Mouse (Mus musculus) heart, adult 2 months (tissue): ENCODE data around the gene Arhgap42. TPM values are rescaled to one million over a fixed set of nuclear protein-coding genes. Genes with fewer than 3 reads are reported as not detected.

Source experiments
- DNase-seq, 2 experiments: peaks; one replicate each; pipeline ENCODE4 v3.0.0; 2021
- H3K27ac ChIP-seq: fragments of 200-600 bp; 2 replicates; pipeline ENCODE4 v1.8.1; 2022
- H3K27me3 ChIP-seq: fragments of 200-500 bp; 2 replicates; pipeline ENCODE4 v1.6.1; 2012; ENCODE audit warnings: mild to moderate bottlenecking, low read length, inconsistent platforms, mixed read lengths; ENCODE audit not compliant: control insufficient read depth, insufficient read depth
- H3K36me3 ChIP-seq: fragments of 200-500 bp; 2 replicates; pipeline ENCODE4 v1.6.1; 2012; ENCODE audit warnings: low read length, inconsistent platforms; ENCODE audit not compliant: control insufficient read depth, insufficient read depth
- H3K4me1 ChIP-seq: fragments of 200-500 bp; 2 replicates; pipeline ENCODE4 v1.6.1; 2011; ENCODE audit warnings: low read length; ENCODE audit not compliant: control insufficient read depth, insufficient read depth
- H3K4me3 ChIP-seq: fragments of 200-600 bp; 2 replicates; pipeline ENCODE4 v1.8.1; 2022
- H3K79me2 ChIP-seq: fragments of 200-500 bp; replicated peaks from 2 replicates; pipeline ENCODE4 v1.6.1; 2012; ENCODE audit warnings: mild to moderate bottlenecking, inconsistent platforms, low read length, moderate library complexity, mixed read lengths; ENCODE audit not compliant: control insufficient read depth, insufficient read depth
- H3K9ac ChIP-seq: fragments of 200-500 bp; 2 replicates; pipeline ENCODE4 v1.6.1; 2012; ENCODE audit warnings: low read depth, mild to moderate bottlenecking, control low read depth, inconsistent platforms, low read length, mixed read lengths
- CTCF ChIP-seq: fragments of 200-600 bp; IDR thresholded peaks from 2 replicates; pipeline ENCODE4 v1.8.1; 2022; ENCODE audit warnings: antibody characterized with exemption, mild to moderate bottlenecking, moderate library complexity
- EP300 ChIP-seq: fragments of 200-500 bp; IDR thresholded peaks from 2 replicates; pipeline ENCODE4 v1.6.1; 2011; ENCODE audit warnings: low read depth, low read length, control low read depth; ENCODE audit not compliant: insufficient read depth
- POLR2A ChIP-seq: fragments of 200-500 bp; IDR thresholded peaks from 2 replicates; pipeline ENCODE4 v1.6.1; 2011; ENCODE audit warnings: mild to moderate bottlenecking, low read depth, low read length, control low read depth; ENCODE audit not compliant: insufficient read depth
- WGBS: fragments of 180-500 bp; shearing (Covaris S2); methylation state at CpG from one replicate; pipeline ENCODE4 v1.1.7; 2018; 5-methylcytosine and 5-hydroxymethylcytosine counted together
- intact Hi-C: fragments of 180-260 bp; cut with DNase I; formaldehyde crosslinking; loops from one replicate; pipeline ENCODE4 v1.15.1; 2025
- polyA plus RNA-seq: library from polyadenylated mRNA; depleted of rRNA; stranded (reverse); fragments of >200 nt; gene quantifications from 2 replicates; pipeline ENCODE4 v1.2.3, GENCODE M21; 2012
- total RNA-seq, 2 experiments: library from RNA; stranded (reverse); gene quantifications; 2 replicates each; pipeline ENCODE4 v1.2.3; 2021

Arhgap42 gene
- total and polyA plus RNA-seq, 3 experiments = 1.7 to 8.3 (median 8.0) TPM

DNA sequence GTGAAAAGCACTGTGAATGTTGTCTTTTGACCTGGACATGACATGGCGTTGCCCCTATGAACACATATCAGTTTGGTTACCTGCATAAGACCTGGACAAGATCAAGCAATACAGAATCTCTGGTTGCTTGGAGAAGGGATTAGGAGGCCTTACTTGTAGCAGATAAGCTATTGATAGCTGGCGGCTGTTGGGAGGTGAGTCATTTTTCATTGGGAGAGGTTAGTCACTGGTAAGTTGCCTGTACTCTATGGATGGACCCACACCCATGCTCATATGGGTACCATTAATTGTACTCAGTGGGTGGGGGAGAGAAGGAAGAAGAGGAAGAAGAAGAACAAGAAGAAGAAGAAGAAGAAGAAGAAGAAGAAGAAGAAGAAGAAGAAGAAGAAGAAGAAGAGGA lies 23.6 kb upstream of the Arhgap42 start:
- intact Hi-C loops = no loop called here
- H3K79me2 ChIP-seq = no peaks in the 10 kb centered on the region
- H3K27ac ChIP-seq = no peak overlapping the region
- H3K9ac ChIP-seq = no peak overlapping the region
- DNase-seq = no peak
- TF ChIP-seq CTCF = no peak
- TF ChIP-seq EP300 = no peak
- no peak for TF ChIP-seq POLR2A
- WGBS = 77% methylated on average over 2 of the region's 2 CpGs
- H3K27me3 ChIP-seq = no peaks in the 10 kb centered on the region
- H3K36me3 ChIP-seq = no peaks in the 10 kb centered on the region
- no peak overlapping the region for H3K4me3 ChIP-seq
- no peaks in the 10 kb centered on the region for H3K4me1 ChIP-seq

DNA sequence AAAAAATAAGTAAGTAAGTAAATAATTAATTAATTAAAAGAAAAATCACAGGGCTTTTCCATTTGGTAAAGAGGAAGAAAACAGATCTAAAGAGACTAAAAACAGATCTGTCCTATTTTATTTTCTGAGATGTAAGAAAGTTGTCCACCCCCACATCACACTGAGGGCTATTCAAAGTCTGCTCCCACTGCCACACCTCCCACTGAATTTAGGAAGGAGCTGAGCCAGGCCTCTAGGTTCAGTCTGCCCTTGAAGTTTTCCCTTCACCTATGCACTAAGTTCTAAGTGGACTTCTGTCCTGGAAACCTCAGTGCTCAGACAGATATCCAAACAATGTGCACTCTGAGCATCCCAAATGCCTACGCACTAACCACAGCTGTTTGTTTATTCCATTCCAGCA lies 15.9 kb upstream of the Arhgap42 start:
- no peak overlapping the region for H3K4me3 ChIP-seq
- no peak overlapping the region for H3K27ac ChIP-seq
- H3K79me2 ChIP-seq = no peaks in the 10 kb centered on the region
- no peak for DNase-seq
- no peaks in the 10 kb centered on the region for H3K36me3 ChIP-seq
- H3K9ac ChIP-seq = no peak overlapping the region
- H3K4me1 ChIP-seq = no peaks in the 10 kb centered on the region
- H3K27me3 ChIP-seq = no peaks in the 10 kb centered on the region
- intact Hi-C loops = no loop called here
- WGBS = 90% methylated on average over 1 of the region's 1 CpGs
- TF ChIP-seq POLR2A (no peak), EP300 (no peak), CTCF (no peak)

DNA sequence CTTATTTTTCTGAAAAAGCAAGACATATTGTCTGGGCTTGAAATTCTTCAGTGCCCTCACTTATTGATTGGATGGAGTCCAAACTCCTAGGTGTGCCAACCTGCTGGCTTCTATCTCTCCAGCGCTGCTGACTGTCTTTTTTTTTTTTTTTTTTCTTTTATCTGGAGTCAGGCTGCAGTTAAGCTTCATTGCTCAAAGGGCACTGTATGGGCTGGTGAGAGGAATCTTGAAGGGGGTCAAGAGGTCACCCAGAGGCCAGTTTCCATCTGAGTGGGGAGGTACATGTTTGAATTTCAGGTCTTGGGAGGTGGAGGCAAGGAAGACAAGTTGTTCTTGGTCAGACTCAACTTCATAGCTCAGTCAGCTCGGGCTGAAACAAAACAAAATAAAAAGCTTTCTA lies 9.6 kb upstream of the Arhgap42 start:
- TF ChIP-seq EP300 (no peak), POLR2A (no peak), CTCF (no peak)
- WGBS = 41% methylated on average over 2 of the region's 2 CpGs
- H3K4me1 ChIP-seq = no peaks in the 10 kb centered on the region
- intact Hi-C loops = no loop called here
- no peak overlapping the region for H3K4me3 ChIP-seq
- no peaks in the 10 kb centered on the region for H3K36me3 ChIP-seq
- H3K27ac ChIP-seq = no peak overlapping the region
- H3K79me2 ChIP-seq = no peaks in the 10 kb centered on the region
- no peaks in the 10 kb centered on the region for H3K27me3 ChIP-seq
- DNase-seq = no peak
- H3K9ac ChIP-seq = no peak overlapping the region

DNA sequence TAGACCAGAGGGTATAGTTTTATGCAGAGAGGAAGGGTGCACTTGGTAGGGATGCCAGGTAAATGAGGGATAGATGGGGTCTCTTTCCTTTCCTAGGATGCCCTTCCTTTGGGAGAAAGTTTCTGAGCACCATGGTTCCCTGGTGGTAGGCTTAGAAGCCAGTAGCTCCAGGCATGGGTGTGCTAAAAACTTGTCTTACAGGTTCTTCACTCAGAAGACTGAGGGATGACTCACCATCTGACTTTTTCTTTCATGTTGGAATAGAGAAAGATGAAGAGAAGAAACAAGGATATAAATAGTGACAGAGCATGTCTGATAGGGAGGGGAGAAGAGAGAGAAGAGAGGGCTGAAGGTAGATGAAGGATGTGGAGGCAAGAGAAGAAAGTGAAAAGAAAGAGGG lies 7.1 kb upstream of the Arhgap42 start:
- no peak for DNase-seq
- intact Hi-C loops = no loop called here
- no peaks in the 10 kb centered on the region for H3K27me3 ChIP-seq

DNA sequence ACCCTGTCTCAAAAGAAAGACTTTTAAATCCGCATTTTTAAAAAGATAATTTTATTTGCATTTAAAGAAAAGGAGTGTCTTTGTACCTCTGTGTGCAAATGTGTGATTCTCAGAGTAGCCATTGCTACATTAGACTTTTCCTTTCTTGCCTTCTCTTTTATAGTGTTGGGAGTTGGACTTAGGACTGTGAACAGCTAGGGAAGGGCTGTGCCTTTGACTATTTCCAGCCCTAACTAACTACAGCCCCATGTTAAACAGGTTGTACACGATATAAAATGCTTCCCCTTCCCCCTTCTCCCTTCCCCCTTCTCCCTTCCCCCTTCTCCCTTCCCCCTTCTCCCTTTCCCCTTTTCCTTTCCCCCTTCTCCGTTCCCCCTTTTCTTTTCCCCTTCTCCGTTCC lies 4.9 kb upstream of the Arhgap42 start:
- Histone ChIP-seq H3K27ac (no peak overlapping the region), H3K36me3 (no peaks in the 10 kb centered on the region), H3K4me1 (no peaks in the 10 kb centered on the region), H3K27me3 (no peaks in the 10 kb centered on the region), H3K4me3 (no peak overlapping the region), H3K9ac (no peak overlapping the region), H3K79me2 (no peaks in the 10 kb centered on the region)
- 57% methylated on average over 4 of the region's 4 CpGs for WGBS
- TF ChIP-seq CTCF (no peak), POLR2A (no peak), EP300 (no peak)
- DNase-seq = no peak
- intact Hi-C loops = no loop called here

More for the DNA sequence above, 7.1 kb upstream of the Arhgap42 start:
- no peaks in the 10 kb centered on the region for H3K36me3 ChIP-seq
- H3K79me2 ChIP-seq = no peaks in the 10 kb centered on the region
- no peak overlapping the region for H3K27ac ChIP-seq
- H3K4me1 ChIP-seq = no peaks in the 10 kb centered on the region
- no peak overlapping the region for H3K4me3 ChIP-seq
- no peak overlapping the region for H3K9ac ChIP-seq
- no peak for TF ChIP-seq EP300
- no peak for TF ChIP-seq POLR2A
- TF ChIP-seq CTCF = no peak

DNA sequence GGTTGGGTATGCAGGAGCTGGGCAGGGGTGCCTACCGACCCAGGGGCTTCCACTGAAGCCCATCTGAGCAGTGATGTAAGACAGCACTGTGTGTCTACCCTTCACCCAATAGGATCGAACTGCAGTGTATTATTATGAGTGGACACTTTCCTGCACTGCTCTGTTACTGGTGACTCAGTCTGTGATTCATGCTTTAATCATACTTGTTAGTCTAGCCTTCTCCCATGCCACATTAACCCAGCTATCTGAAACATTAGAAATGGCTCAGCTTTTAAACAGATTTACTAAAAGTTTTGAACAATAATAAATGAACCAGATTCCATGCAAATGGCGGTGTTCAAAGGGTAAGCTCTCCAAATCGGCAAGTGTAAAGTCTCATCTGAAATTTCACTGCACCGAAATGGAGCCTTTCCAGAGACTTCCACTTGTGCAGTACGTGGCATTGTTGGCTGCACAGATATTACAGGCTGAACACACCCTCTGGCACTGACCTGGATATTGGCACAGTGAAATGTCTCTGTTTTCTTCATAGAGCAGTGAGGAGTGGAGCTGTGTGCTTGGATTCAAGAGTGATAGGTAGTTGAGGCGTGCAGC lies 2.4 kb upstream of the Arhgap42 start:
- H3K79me2 ChIP-seq = 0 out of 2 replicates have a peak, but pooled peaks cover under 1% of the 10 kb centered on the region
- DNase-seq = no peak
- no peak overlapping the region for H3K9ac ChIP-seq
- H3K27me3 ChIP-seq = no peaks in the 10 kb centered on the region
- WGBS = 76% methylated on average over 7 of the region's 7 CpGs
- no peaks in the 10 kb centered on the region for H3K36me3 ChIP-seq
- TF ChIP-seq EP300 (no peak), POLR2A (no peak), CTCF (no peak)
- intact Hi-C loops = no loop called here
- no peak overlapping the region for H3K4me3 ChIP-seq
- H3K4me1 ChIP-seq = peaks cover 2% of the 10 kb centered on the region; the same call in 1 of the 2 replicates
- H3K27ac ChIP-seq = no peak overlapping the region
